Mouse (Mus musculus): ENCODE measurements around the gene Rnf217.

DNA sequence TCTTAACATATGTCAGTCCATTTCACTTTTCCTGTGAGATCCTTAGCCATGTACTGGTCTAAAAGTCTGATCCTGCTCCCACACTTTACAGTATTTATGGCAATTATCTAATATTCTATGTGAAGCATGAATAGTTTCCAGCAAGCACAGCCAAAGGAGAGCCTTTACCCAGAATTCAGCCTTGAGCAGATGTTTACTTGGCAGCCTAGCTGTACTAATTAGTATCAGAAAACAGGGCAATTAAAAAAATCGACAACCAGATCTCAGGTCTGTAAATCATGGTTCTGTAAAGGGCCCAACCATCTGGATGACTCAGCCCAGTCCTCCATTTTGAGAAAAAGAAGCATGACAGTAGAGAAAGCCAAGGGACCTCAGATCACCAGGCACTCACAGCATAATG is 57.6 kb downstream of the Rnf217 start:
- TF ChIP-seq CTCF (IDR thresholded peaks at IDR 0.05; ENCODE audit: borderline replicate concordance, control insufficient read depth, extremely low read depth, insufficient read depth, low read length, poor library complexity) (no peak), POLR2A (IDR thresholded peaks at IDR 0.05; ENCODE audit: control insufficient read depth, extremely low read depth, insufficient read depth, low read length, poor library complexity) (no peak)
